Mouse (Mus musculus) neural tube, embryonic 12.5 days (tissue): ENCODE measurements around the gene Stard7. TPM values are rescaled to one million over a fixed set of nuclear protein-coding genes. Genes with fewer than 3 reads are reported as not detected.
"Not testable (repeated sequence)": the region's sequence is repeated elsewhere in the genome, so short reads cannot be mapped to it uniquely, and the experiment has no call there.

Experiments
- ATAC-seq: fragments of 200-750 bp; cut with Nextera tagmentation; 2 replicates; pipeline ENCODE4 v1.8.0; 2017; ENCODE audit warnings: low read depth, mild to moderate bottlenecking, moderate TSS enrichment, moderate library complexity; ENCODE audit not compliant: low FRiP score
- H3K27ac ChIP-seq: fragments of 300-500 bp; sonication (generic); 2 replicates; pipeline ENCODE4 v1.5.1; 2016
- H3K27me3 ChIP-seq: fragments of 300-500 bp; sonication (generic); replicated peaks from 2 replicates; pipeline ENCODE4 v1.6.1; 2016; ENCODE audit warnings: mild to moderate bottlenecking
- H3K36me3 ChIP-seq: fragments of 300-500 bp; sonication (generic); 2 replicates; pipeline ENCODE4 v1.6.1; 2016; ENCODE audit warnings: mild to moderate bottlenecking
- H3K4me1 ChIP-seq: fragments of 300-500 bp; sonication (generic); 2 replicates; pipeline ENCODE4 v1.6.1; 2016
- H3K4me2 ChIP-seq: fragments of 300-500 bp; sonication (generic); replicated peaks from 2 replicates; pipeline ENCODE4 v1.6.1; 2016; ENCODE audit warnings: mild to moderate bottlenecking
- H3K4me3 ChIP-seq: fragments of 300-500 bp; sonication (generic); 2 replicates; pipeline ENCODE4 v1.5.1; 2016
- H3K9ac ChIP-seq: fragments of 300-500 bp; sonication (generic); 2 replicates; pipeline ENCODE4 v1.6.1; 2016; ENCODE audit warnings: mild to moderate bottlenecking
- H3K9me3 ChIP-seq: fragments of 300-500 bp; sonication (generic); 2 replicates; pipeline ENCODE4 v1.6.1; 2016; ENCODE audit warnings: mild to moderate bottlenecking
- WGBS: fragments of 180-500 bp; shearing (Covaris S2); methylation state at CpG from one replicate; pipeline ENCODE4 v1.1.7; 2016; 5-methylcytosine and 5-hydroxymethylcytosine counted together
- polyA plus RNA-seq: library from polyadenylated mRNA; unstranded; fragments of >200 nt; fragmentation: Nextera tagmentation; extraction: Ambion mirVana; gene quantifications from 2 replicates; pipeline ENCODE4 v1.2.1, GENCODE M21; 2016

Gene Stard7
- polyA plus RNA-seq, 1 experiment from 2014 or later: 88.4 TPM

- peaks cover 60% of the 10 kb centered on the region for H3K36me3 ChIP-seq
- no peaks in the 10 kb centered on the region for H3K27me3 ChIP-seq
- H3K9ac ChIP-seq: no peak overlapping the region
- no peaks in the 10 kb centered on the region for H3K9me3 ChIP-seq
- H3K4me1 ChIP-seq: no peaks in the 10 kb centered on the region
- no peak overlapping the region for H3K27ac ChIP-seq
- WGBS: 92% methylated on average over 4 of the region's 4 CpGs
- ATAC-seq: no peak
- H3K4me2 ChIP-seq: no peak overlapping the region
- H3K4me3 ChIP-seq: no peak overlapping the region
These were observed 22.2 kb downstream of the Stard7 start for GRCm38 (mm10) chr2:127292250-127292649.

GRCm38 (mm10) chr2:127297001-127297805, 27.2 kb downstream of the Stard7 start:
- H3K36me3 ChIP-seq: peaks cover 77% of the 10 kb centered on the region
- no peak overlapping the region for H3K4me3 ChIP-seq
- H3K27ac ChIP-seq: no peak overlapping the region
- no peaks in the 10 kb centered on the region for H3K4me1 ChIP-seq
- H3K9ac ChIP-seq: no peak overlapping the region
- 91% methylated on average over 7 of the region's 7 CpGs for WGBS
- H3K27me3 ChIP-seq: no peaks in the 10 kb centered on the region
- no peak for ATAC-seq
- H3K4me2 ChIP-seq: no peak overlapping the region
- H3K9me3 ChIP-seq: no peaks in the 10 kb centered on the region

DNA sequence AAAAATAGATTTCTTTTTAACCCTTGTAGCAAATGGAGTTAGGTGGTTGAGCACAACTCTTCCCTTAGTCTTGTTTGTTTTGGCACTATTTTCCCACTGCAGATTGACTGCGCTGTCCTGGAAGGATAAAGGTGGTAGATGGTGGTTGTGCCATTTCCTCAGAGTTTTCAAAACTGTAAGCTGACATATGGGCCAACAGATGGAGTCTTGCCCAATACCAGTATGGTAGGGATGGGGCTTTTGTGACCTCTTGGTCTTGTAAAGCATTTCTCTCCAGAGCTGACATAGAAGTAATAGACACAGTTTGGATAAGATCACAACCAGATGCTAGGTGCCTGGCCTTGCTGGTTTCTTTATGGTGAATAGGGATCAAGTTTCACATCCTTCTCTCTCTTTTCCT, 28.0 kb downstream of the Stard7 start:
- no peak overlapping the region for H3K4me2 ChIP-seq
- no peaks in the 10 kb centered on the region for H3K27me3 ChIP-seq
- no peak overlapping the region for H3K4me3 ChIP-seq
- H3K4me1 ChIP-seq: no peaks in the 10 kb centered on the region
- ATAC-seq: no peak
- H3K27ac ChIP-seq: no peak overlapping the region
- no peaks in the 10 kb centered on the region for H3K9me3 ChIP-seq
- H3K36me3 ChIP-seq: peaks cover 70% of the 10 kb centered on the region
- H3K9ac ChIP-seq: no peak overlapping the region
- 100% methylated on average over 1 of the region's 1 CpGs for WGBS

DNA sequence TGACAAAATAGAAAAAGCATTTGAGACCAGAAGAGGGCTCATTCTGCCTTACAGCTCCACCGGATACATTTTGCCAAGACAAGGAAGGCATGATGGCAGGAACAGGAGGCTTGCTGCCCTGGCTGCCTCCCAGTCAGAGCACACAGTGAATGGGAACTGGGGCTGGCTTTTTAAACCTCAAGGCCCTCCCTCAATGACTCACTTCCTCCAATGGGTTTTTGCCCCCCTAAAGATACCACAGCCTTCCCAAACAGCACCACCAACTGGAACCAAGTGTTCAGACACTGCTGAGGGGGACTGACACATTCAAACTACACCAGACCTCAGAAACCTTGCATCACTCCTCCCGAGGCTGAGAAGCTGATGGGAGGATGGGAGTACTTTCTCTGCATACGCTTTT, 30.7 kb downstream of the Stard7 start:
- Histone ChIP-seq H3K27me3 (no peaks in the 10 kb centered on the region), H3K9me3 (no peaks in the 10 kb centered on the region), H3K9ac (no peak overlapping the region), H3K27ac (no peak overlapping the region), H3K4me2 (no peak overlapping the region), H3K4me1 (no peaks in the 10 kb centered on the region), H3K36me3 (peaks cover 54% of the 10 kb centered on the region), H3K4me3 (no peak overlapping the region)
- no peak for ATAC-seq
- 90% methylated on average over 3 of the region's 3 CpGs for WGBS

DNA sequence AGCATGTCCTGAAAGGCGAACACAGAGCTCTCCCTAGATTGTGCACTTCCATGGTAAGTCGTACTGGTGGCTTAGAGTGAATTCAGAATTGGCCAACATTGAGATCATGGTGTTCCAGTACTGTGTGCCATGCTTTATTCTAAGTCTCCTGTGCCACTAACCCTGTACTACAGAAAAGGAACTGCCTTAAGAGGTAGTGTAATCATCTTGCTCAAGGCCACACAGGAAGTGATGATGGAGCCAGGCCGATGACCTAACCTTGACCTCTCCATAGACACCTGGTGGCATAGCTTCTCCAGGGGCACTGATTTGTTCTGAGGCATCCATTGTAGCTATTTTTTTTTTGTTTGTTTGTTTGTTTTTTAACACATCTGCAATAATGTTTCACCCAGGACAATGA, 31.9 kb downstream of the Stard7 start:
- ATAC-seq: no peak
- WGBS: 89% methylated on average over 3 of the region's 3 CpGs
- Histone ChIP-seq H3K4me2 (no peak overlapping the region), H3K4me3 (no peak overlapping the region), H3K9me3 (no peaks in the 10 kb centered on the region), H3K36me3 (peaks cover 43% of the 10 kb centered on the region), H3K4me1 (no peaks in the 10 kb centered on the region), H3K9ac (no peak overlapping the region), H3K27me3 (no peaks in the 10 kb centered on the region), H3K27ac (no peak overlapping the region)

- H3K36me3 ChIP-seq: peaks cover 20% of the 10 kb centered on the region
- H3K4me1 ChIP-seq, ATAC-seq, H3K27me3 ChIP-seq, H3K4me2 ChIP-seq, H3K9ac ChIP-seq, H3K9me3 ChIP-seq, H3K27ac ChIP-seq, H3K4me3 ChIP-seq: not testable (repeated sequence)
- 97% methylated on average over 4 of the region's 4 CpGs for WGBS
These were observed 34.2 kb downstream of the Stard7 start for GRCm38 (mm10) chr2:127304192-127304591.

- Histone ChIP-seq H3K36me3 (peaks cover 15% of the 10 kb centered on the region), H3K4me2 (no peak overlapping the region), H3K27me3 (no peaks in the 10 kb centered on the region), H3K4me1 (no peaks in the 10 kb centered on the region), H3K9me3 (no peaks in the 10 kb centered on the region), H3K4me3 (no peak overlapping the region), H3K27ac (no peak overlapping the region), H3K9ac (no peak overlapping the region)
- 86% methylated on average over 3 of the region's 3 CpGs for WGBS
- ATAC-seq: no peak
These were observed 34.7 kb downstream of the Stard7 start for GRCm38 (mm10) chr2:127304609-127305210.

GRCm38 (mm10) chr2:127306123-127306522, 36.1 kb downstream of the Stard7 start:
- Histone ChIP-seq H3K4me1 (no peaks in the 10 kb centered on the region), H3K9me3 (no peaks in the 10 kb centered on the region), H3K4me2 (no peak overlapping the region)

DNA sequence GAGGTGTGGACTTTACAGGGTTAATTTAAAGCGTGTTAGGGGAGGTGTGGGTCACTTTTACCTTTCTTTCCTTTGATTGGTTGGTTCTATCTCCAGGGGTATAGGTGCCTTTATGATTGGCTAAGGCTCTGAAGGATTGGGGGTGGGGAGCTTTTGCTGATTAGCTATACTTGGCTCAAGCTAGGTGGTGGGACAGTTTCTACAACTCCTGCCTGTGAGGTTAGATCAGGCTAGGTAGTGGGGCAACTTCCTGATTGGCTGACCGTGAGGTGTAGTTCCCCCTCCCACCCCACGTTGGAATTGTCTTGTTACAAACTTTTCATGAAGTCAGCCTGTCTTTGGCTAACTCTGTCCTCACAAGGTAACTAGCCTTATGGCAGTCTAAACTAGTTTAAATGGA, 37.2 kb downstream of the Stard7 start:
- H3K36me3 ChIP-seq: no peaks in the 10 kb centered on the region
- H3K4me2 ChIP-seq: no peak overlapping the region
- no peaks in the 10 kb centered on the region for H3K9me3 ChIP-seq
- no peak overlapping the region for H3K27ac ChIP-seq
- ATAC-seq: no peak
- H3K27me3 ChIP-seq: no peaks in the 10 kb centered on the region
- no peak overlapping the region for H3K4me3 ChIP-seq
- no peaks in the 10 kb centered on the region for H3K4me1 ChIP-seq
- WGBS: 58% methylated on average over 3 of the region's 3 CpGs
- H3K9ac ChIP-seq: no peak overlapping the region

More at GRCm38 (mm10) chr2:127306123-127306522, 36.1 kb downstream of the Stard7 start:
- ATAC-seq: no peak
- no peaks in the 10 kb centered on the region for H3K27me3 ChIP-seq
- no peak overlapping the region for H3K9ac ChIP-seq
- no peak overlapping the region for H3K27ac ChIP-seq
- no peak overlapping the region for H3K4me3 ChIP-seq
- H3K36me3 ChIP-seq: peaks cover 3% of the 10 kb centered on the region; the same call in 1 of the 2 replicates

DNA sequence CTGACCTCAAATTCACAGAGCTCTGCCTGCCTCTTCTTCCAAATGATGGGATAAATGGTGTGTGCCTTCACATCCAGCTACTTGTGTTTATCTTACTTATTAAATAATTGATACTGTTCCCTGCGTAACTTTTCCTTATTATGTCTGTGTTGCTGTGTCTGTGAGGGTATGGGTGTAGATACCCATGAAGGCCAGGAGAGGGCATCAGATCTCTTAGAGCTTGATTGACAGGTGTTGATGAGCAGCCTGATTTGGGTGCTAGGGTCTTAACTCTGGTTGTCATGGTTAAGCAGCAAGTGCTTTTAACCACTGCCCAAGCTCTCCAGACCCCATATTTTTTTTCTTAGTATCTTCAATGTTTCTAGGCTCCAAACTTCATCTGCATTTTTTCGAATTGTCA, 38.6 kb downstream of the Stard7 start:
- Histone ChIP-seq H3K27me3 (no peaks in the 10 kb centered on the region), H3K27ac (no peak overlapping the region), H3K9me3 (no peaks in the 10 kb centered on the region), H3K4me2 (no peak overlapping the region), H3K4me3 (no peak overlapping the region), H3K9ac (no peak overlapping the region), H3K4me1 (no peaks in the 10 kb centered on the region), H3K36me3 (no peaks in the 10 kb centered on the region)
- ATAC-seq: no peak
- 91% methylated on average over 2 of the region's 2 CpGs for WGBS

- Histone ChIP-seq H3K27me3 (no peaks in the 10 kb centered on the region), H3K9me3 (no peaks in the 10 kb centered on the region), H3K27ac (no peak overlapping the region), H3K4me3 (no peak overlapping the region), H3K4me2 (no peak overlapping the region), H3K4me1 (no peaks in the 10 kb centered on the region), H3K36me3 (no peaks in the 10 kb centered on the region), H3K9ac (no peak overlapping the region)
- ATAC-seq: no peak
- WGBS: 71% methylated on average over 2 of the region's 2 CpGs
These were observed 40.2 kb downstream of the Stard7 start for GRCm38 (mm10) chr2:127310246-127310645.

DNA sequence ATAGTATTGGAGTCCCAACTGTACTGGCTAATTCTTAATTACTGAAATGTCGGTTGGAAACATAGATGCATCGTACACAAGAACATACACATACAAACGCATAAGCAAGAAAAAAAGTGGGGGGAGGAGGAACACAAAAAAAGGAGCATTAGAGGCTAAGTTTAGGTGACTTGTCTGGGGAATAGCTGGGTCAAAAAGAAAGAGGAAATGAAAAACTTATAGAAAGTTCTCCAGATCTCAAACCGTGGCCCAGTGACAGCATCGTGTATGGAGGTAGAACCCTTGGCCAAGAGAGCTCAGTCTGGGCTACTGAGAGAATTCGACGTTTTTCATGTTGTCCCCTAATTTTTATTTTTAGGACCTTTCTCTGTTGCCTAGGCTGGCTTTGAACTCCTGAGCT, 40.7 kb downstream of the Stard7 start:
- H3K9me3 ChIP-seq: no peaks in the 10 kb centered on the region
- no peak overlapping the region for H3K9ac ChIP-seq
- H3K27ac ChIP-seq: no peak overlapping the region
- H3K4me1 ChIP-seq: no peaks in the 10 kb centered on the region
- no peaks in the 10 kb centered on the region for H3K36me3 ChIP-seq
- no peaks in the 10 kb centered on the region for H3K27me3 ChIP-seq
- ATAC-seq: no peak
- no peak overlapping the region for H3K4me2 ChIP-seq
- H3K4me3 ChIP-seq: no peak overlapping the region
- WGBS: 92% methylated on average over 7 of the region's 7 CpGs

DNA sequence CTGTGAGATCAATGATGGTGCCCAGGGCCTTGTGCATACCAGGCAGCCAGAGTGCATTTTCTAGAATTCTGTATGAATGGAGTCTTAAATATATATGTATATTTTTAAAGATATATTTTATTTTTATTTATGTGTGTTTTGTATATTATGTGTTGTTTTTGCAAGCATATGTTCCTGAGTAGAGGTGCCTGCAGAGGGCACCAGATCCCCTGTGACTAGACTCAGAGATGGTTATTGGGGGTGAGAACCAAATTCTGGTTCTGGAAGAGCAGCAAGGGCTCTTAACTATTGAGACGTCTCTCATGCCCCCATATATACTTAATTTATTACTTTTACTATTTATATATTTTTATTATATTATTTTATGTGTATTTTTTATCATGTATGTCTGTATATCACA, 41.2 kb downstream of the Stard7 start:
- no peak for ATAC-seq
- H3K4me3 ChIP-seq: no peak overlapping the region

More for the DNA sequence above, 41.2 kb downstream of the Stard7 start:
- Histone ChIP-seq H3K9ac (no peak overlapping the region), H3K4me2 (no peak overlapping the region), H3K4me1 (no peaks in the 10 kb centered on the region), H3K27me3 (no peaks in the 10 kb centered on the region), H3K36me3 (no peaks in the 10 kb centered on the region), H3K9me3 (no peaks in the 10 kb centered on the region), H3K27ac (no peak overlapping the region)
- WGBS: 84% methylated on average over 1 of the region's 1 CpGs
